Mouse (Mus musculus) 416B (cell line): ENCODE data around the gene A930017K11Rik.

ENCODE experiments used
- DNase-seq: peaks from one replicate; pipeline ENCODE4 v3.0.0; 2011; ENCODE audit warnings: low read depth

A930017K11Rik gene

DNA sequence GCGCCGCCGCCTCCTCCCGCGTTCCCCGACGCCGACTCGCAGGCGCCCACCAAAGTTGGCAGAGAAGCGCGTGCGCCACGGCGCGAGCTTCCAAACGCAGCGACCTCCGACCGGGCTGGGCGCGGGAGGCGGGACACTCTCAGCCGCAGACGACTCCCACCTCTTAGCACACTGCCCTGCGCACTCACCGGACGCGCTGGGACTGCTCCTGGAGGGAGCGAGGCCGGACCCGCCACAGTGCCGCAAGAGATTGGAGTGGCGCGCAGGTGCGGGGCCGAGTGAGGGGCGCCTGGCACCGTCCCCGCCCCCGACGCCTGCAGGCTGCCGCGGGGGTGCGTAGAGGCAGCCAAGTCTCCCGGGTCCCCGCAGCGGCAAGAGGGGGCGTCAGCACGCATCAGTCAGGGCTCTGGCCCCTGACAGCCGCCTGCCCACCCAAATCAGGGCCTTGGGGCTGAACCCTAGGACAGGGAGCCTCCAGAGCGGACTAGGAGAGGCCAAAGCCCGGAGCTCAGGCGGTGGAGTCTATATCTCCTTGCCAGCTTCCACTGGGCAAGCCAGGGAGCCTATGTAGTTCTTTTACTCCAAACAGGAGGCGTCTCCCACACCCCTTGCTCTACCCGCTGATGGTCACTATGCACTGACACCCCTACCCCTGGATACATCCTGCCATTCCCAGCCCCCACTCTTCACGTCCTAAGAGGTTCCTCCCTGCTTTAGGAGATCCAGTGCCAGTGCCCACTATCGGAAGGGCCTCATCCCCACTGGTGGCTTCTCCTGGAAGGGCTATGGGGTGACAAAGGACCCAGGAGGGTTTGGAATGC is at the start of gene A930017K11Rik:
TSS of gene A930017K11Rik (minus strand) at position 763 of the 821 bp plus-strand sequence.
- no peak for DNase-seq

- DNase-seq, result no peak
Measured at GRCm38 (mm10) chr17:25998425-25998824, 46.1 kb upstream of the A930017K11Rik start.

GRCm38 (mm10) chr17:25993489-25993888 is 41.1 kb upstream of the A930017K11Rik start:
- no peak for DNase-seq

DNA sequence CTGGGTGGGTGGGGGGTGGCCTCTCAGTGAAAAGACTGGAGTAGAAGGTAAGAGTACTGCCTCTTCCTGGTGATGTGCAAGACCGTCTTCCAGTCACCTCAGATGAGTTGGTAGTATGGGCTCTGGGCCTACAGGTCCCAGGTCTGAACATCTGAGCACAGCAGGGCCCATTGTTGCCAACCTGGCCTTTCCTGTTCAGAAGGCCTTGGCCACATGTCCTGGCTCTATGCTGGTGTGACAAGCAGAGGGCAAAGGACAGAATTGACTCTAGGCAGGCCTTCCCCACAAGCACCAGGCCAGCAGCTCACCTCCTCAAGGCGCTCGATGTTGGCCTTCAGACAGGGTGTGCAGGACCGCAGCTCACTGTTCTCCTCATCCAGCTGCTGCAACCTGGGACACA is 39.9 kb upstream of the A930017K11Rik start:
- DNase-seq, result no peak

DNA sequence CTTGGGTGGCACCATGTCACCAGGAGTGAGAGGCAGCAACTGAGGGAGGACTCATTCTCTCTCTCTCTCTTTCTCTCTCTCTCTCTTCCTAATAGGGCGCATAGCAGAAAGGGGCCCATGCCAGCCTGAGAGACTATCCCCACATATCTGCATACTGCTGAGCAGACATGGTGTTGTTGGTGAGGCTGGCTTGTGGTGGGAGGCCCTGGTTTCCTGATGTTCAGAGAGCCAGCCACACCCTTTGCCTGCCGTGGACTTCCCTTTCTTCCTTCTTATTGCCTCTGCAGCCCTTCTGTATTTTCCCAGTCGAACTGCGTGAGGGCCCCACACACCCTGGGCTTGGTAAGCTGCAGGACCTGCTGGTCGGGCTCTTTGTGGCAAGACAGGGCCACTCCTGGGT is 38.0 kb upstream of the A930017K11Rik start:
- peak; percentile 63 for DNase-seq

DNA sequence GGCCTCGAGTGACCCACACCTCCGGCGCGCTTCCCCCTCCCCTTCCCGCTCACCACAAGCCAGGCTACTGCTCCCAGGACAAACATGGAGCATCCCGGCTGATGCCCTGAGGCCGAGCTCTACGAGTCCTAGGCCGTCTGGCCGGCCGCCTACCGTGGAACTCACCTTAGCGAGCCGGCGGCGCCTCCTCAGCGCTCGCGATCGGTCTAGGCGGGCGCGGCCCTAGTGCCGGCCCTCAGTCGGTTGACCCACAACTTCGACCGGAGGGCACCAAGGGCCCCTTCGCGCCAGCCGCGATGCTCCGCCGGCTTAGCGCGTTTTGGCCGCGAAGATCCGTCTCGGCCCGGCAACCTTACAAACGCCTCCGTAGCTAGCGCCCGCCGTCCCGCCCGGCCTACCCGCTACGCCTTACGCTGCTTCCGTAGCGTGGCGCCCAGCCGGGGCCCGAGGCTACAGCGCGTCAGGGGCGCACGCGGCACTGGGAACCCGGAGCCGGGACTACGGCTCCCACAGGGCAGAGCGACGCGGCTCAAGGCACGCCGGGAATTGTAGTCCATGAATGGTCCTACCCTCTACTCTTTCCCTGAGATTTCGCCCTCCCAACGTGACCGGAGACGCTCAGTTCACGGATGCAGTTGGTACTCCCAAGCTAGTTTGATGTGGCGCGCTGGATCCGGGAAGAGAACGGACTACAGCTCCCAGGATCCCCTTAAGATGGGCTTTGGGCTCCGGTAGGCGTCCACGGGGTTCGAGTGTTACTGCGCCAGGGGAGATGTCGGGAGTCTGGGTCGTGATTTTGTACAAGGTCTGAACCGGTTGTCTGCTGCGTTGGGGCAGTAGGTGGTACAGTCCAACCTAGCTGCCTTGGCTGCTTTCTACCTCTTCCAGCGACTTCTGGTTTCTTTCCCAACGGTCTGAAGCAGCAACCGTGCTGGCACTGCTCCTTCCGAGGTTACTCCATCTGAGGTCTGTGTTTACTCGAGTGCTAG is 33.2 kb upstream of the A930017K11Rik start, which contains the start of gene Capn15:
TSS of gene Capn15 (minus strand) at position 491 of the 989 bp plus-strand sequence.
- DNase-seq, result peak; percentile 88

- peak; percentile 30 for DNase-seq
Measured at GRCm38 (mm10) chr17:25984556-25985305, 32.4 kb upstream of the A930017K11Rik start.

DNA sequence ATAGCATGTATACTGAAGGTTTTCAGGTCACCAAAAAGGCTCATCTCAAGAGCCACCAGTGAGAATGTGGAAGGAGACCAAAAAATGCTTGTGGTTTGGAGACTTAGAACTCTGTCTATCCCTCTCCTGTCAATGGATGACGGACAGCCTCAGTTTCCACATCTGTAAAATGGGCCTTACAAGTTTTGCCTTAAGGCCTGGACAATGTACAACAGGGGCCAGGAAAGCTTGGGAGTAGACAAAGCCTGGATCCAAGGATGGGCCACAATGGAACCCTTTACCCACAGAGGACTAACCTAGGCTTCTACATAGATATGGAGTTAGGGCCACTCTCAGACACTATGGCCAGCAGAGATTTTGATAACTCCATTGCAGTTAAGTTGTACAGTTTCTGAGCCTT is 31.7 kb upstream of the A930017K11Rik start:
- no peak for DNase-seq

DNA sequence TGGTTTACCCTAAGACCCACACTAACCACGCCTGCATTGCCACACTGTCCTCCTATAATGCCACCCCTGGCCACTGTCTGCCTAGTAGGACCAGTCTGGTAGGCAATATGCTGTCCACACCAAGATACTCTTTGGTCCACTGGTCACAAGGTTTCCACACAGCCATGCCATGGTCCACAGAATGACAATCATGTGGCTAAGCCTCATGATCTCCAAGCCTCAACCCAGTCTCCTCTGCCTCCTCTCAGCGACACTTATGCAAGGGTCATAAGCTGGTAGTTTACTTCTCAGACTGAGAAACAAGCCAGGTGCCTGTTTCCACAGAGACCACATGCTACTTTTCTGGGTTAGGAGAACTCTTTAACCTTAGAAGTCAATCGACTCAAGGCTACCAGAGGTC is 30.5 kb upstream of the A930017K11Rik start:
- no peak for DNase-seq

GRCm38 (mm10) chr17:25980854-25981253 is 28.5 kb upstream of the A930017K11Rik start:
- DNase-seq, result no peak

DNA sequence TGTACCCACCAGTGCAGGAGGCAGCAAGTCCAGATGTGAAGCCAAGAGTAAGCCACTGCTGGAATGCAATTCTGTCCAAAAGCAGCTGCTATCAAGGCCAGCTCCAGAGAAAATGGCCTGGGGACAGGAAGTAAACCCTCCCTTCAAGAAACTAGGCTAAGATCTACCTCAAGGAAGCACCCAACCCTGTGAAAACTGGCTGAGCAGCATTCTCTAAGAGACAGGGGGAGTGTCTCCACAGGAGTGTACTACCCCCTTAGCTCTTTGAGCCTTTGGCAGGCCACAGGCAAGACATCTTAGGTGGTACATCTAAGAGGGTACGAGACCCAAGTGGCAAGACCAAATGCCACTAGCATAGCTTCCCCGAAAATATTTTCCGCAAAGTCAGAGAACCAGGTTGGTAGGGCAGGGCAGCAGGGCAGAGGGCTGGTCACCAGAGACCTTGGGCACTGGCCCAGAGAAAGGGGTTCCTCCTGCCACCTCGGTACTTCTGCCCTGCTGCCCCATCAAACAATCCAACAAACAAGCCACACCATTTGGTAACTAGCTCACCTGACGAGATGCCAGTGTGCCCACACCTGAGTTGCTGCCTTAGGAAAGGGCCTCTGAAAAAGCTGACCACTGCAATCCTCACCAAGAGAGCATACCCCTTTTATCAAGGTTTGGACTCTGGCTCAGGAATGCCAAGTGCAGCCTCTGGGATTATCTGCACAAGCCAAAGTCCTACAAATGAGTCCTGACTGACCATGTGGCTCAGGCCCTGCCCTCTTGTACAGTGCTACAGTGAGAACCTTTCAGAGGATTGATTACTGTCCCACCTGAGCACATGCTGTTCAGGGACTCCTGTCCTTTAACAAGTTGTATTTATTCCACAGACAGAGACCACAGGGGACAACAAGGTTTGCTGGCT is 27.7 kb upstream of the A930017K11Rik start:
- no peak for DNase-seq

GRCm38 (mm10) chr17:25970954-25971707 is 18.8 kb upstream of the A930017K11Rik start:
- DNase-seq, result peak; percentile 26

- peak; percentile 22 for DNase-seq
Measured at GRCm38 (mm10) chr17:25970448-25970847, 18.1 kb upstream of the A930017K11Rik start.

- no peak for DNase-seq
Measured at GRCm38 (mm10) chr17:25968176-25968575, 15.8 kb upstream of the A930017K11Rik start.

GRCm38 (mm10) chr17:25967652-25968051 is 15.3 kb upstream of the A930017K11Rik start:
- no peak for DNase-seq

GRCm38 (mm10) chr17:25964271-25964670 is 11.9 kb upstream of the A930017K11Rik start:
- no peak for DNase-seq

DNA sequence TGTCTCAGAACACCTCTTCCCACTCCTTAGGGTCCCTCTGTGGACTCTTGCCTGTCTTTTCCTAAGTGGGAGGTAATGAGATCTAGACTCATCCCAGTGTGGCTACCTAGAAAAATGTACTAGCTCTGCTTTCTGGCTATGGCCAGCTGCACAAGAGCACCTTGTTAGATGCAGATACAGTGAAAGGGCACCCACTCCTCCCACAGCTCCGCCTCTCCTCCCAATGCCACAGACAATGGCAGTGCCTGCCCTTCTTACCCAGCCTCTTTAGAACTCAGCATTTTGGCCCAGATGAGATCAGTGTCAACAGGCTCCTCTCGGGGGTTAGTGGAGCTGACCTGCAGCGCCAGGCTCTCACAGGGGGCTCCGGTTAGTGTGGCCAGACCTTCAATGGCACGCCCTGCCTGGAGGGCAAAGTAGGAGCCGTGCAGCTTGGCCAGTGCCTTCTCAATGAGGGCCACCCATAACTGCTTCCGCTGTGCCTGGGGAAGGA is 10.1 kb upstream of the A930017K11Rik start:
- DNase-seq, result no peak

DNA sequence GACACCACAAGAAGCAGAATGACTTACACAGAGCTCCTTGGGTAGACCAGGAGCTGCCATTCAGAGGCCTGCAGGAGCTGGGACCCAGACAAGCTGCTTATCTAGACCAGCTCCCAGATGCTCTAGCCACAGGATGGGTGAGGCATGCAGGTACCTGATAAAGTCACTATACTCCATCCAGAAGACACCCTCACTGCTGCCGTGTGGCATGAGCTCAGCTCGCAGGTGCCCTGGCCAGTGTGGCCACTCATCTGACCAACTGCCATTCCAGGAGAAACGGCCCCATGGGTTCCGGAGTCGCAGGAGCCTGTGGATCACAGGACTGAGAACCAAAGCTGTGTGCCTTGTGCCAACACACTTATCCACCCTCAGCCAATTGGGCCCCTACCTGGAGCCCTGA is 9.2 kb upstream of the A930017K11Rik start:
- peak; percentile 25 for DNase-seq

DNA sequence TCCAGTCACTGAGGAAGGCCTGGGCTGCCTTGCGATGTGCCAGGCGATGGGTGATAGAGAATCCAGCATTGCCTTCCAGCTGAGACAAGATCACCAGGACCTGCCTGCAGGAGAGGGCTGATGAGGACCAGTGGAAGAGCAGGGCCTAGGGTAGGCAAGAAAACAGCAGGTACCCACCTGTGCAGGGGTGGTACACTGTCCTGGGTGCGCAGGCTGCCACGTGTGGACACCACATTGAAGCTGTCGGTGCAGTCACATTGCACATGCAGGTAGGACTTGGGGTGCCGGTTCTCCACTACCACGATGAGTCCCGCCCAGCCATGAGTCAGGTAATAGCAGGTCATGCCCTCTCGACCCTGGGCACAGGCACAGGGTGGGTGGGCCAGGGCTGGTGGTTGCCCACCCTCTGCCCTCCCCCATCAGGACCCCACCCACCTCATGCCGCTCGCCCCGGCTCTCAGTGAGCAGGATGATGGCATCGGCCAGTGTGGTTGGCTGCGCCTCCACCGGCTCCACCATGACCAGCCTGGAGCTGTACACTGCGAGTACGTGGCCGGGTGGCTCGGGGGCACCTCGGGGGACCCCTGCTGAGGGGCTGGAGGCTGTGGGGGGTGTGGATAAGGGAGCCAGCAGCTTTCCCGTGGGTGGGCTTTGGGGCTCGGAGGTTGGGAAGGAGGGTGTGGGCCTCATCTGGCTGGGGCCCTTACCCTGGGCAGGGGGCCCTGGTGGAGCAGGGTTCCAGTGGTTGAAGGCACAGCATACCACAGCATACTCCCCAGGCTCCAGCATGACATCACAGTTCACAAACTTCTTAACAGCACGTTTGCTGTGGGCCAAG is 7.5 kb upstream of the A930017K11Rik start:
- DNase-seq, result no peak
